Mouse (Mus musculus): ENCODE measurements around the gene Fhod1. TPM values are rescaled to one million over a fixed set of nuclear protein-coding genes. Genes with fewer than 3 reads are reported as not detected.

The Fhod1 gene
- total and polyA plus RNA-seq, 3 experiments = 0.81 to 8.1 (median 3.1) TPM

- in situ Hi-C loops (cut with MboI; ENCODE audit: low pct_ligation_motif_present, low pct_unique_long_range_greater_than_20kb, low sequenced_read_pairs) (no loop called here), dilution Hi-C loops (cut with MboI; ENCODE audit: extremely low pct_ligation_motif_present, extremely low pct_unique_long_range_greater_than_20kb, low sequenced_read_pairs) (no loop called here)
- no peaks in the 10 kb centered on the region for H3K9me3 ChIP-seq (replicated peaks; ENCODE audit: low read length)
- peaks cover 13 to 19% of the 10 kb centered on the region in 2 experiments for H3K36me3 ChIP-seq (replicated peaks in 1 of 2; ENCODE audit: control insufficient read depth in 1 of 2, insufficient read depth in 1 of 2, low read length in 1 of 2)
- peaks cover 11 to 39% of the 10 kb centered on the region in 2 experiments for H3K4me1 ChIP-seq (ENCODE audit: control insufficient read depth in 1 of 2, insufficient read depth in 2 of 2)
- no peak overlapping the region for H3K9ac ChIP-seq (ENCODE audit: insufficient read depth, low read depth)
- H3K27ac ChIP-seq (ENCODE audit: insufficient read depth, low read depth) = no peak overlapping the region
- no peak for DNase-seq (ENCODE audit: extremely low read depth)
- TF ChIP-seq MAZ (IDR thresholded peaks at IDR 0.05; ENCODE audit: low read depth, low read length) (no peak), CHD1 (IDR thresholded peaks at IDR 0.05; ENCODE audit: low read depth, low read length) (no peak), NRF1 (IDR thresholded peaks at IDR 0.05; ENCODE audit: low read depth, low read length) (no peak), BHLHE40 (IDR thresholded peaks at IDR 0.05; ENCODE audit: low read depth, low read length) (no peak)
- H3K4me3 ChIP-seq (replicated peaks in 1 of 3; ENCODE audit: low read depth in 2 of 3, low read length in 2 of 3, poor library complexity in 1 of 3) = no peak overlapping the region
- H3K27me3 ChIP-seq (replicated peaks) = no peaks in the 10 kb centered on the region
- H3K79me2 ChIP-seq (replicated peaks; ENCODE audit: control insufficient read depth, extremely low read depth, insufficient read depth, poor library complexity, severe bottlenecking) = no peaks in the 10 kb centered on the region; the same call in 1 of the 2 replicates
- H3K4me2 ChIP-seq (ENCODE audit: insufficient read depth, low read depth, poor library complexity, severe bottlenecking) = no peak overlapping the region
Measured at GRCm38 (mm10) chr8:105341399-105341798, 6.4 kb downstream of the Fhod1 start.

DNA sequence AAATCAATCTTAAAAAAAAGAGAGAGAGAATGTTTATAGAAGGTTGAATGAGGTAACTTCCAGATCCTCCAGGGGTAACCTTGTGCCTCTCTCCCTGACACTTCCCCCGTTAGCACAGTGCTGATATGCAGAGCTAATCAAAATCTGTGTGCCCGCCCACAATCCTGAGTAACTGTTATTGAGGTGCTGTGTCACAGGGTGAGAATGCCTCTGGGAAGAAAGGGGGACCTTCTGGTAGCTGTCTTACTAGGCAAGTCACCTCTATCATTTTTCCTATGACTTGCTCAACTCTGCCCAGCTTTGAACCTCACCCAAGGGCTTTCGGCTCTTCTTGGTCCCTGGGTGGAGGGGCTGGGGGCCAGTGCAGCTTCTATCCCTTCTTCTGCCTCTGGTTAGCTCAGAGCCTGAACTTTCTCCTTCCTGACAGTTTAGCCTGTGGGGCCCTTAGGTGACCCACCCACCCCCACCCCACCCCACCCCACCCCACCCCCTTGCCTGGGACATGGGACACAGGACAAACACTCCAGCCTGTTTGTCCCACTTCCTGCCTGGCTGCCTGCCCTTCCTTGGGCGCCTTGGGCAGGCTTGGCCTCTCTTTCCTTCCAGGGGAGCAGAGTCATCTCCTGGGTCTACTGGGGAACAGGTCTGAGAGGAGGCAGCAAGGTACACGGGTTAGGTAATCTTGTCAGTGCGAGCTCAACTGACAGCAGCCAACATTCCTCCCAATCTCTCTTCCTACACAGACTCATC, 7.7 kb downstream of the Fhod1 start:
- H3K79me2 ChIP-seq (replicated peaks; ENCODE audit: control insufficient read depth, extremely low read depth, insufficient read depth, poor library complexity, severe bottlenecking) = no peaks in the 10 kb centered on the region
- no peak for TF ChIP-seq ELF1 (IDR thresholded peaks at IDR 0.05; ENCODE audit: low read depth, low read length)
- no peak for TF ChIP-seq HCFC1 (IDR thresholded peaks at IDR 0.05; ENCODE audit: low read depth, low read length)
- no peak for TF ChIP-seq MAX (IDR thresholded peaks at IDR 0.05; ENCODE audit: low read length)
- TF ChIP-seq MAZ (IDR thresholded peaks at IDR 0.05; ENCODE audit: low read depth, low read length) = no peak
- no peak for TF ChIP-seq SMC3 (IDR thresholded peaks at IDR 0.05; ENCODE audit: low read depth, low read length)
- TF ChIP-seq RAD21 (IDR thresholded peaks at IDR 0.05; ENCODE audit: low read depth, low read length) = no peak
- no peak for TF ChIP-seq NELFE (IDR thresholded peaks at IDR 0.05; ENCODE audit: low read depth, low read length)
- TF ChIP-seq PAX5 (IDR thresholded peaks at IDR 0.05; ENCODE audit: low read length) = no peak
- no peak for TF ChIP-seq USF2 (conservative IDR thresholded peaks at IDR 0.05; ENCODE audit: low read depth, low read length)
- H3K36me3 ChIP-seq (replicated peaks in 1 of 2; ENCODE audit: control insufficient read depth in 1 of 2, insufficient read depth in 1 of 2, low read length in 1 of 2) = peaks cover 25 to 32% of the 10 kb centered on the region in 2 experiments
- DNase-seq (ENCODE audit: extremely low read depth) = no peak
- H3K4me2 ChIP-seq (ENCODE audit: insufficient read depth, low read depth, poor library complexity, severe bottlenecking) = no peak overlapping the region
- H3K4me1 ChIP-seq (ENCODE audit: control insufficient read depth in 1 of 2, insufficient read depth in 2 of 2) = peaks cover 0 to 26% of the 10 kb centered on the region in 2 experiments; a peak in 2 of 4 replicates
- H3K27me3 ChIP-seq (replicated peaks) = no peaks in the 10 kb centered on the region
- no peak overlapping the region for H3K4me3 ChIP-seq (replicated peaks in 1 of 3; ENCODE audit: low read depth in 2 of 3, low read length in 2 of 3, poor library complexity in 1 of 3)
- dilution Hi-C loops (cut with MboI; ENCODE audit: extremely low pct_ligation_motif_present, extremely low pct_unique_long_range_greater_than_20kb, low sequenced_read_pairs) = no loop called here
- no peak overlapping the region for H3K9ac ChIP-seq (ENCODE audit: insufficient read depth, low read depth)
- H3K27ac ChIP-seq (ENCODE audit: insufficient read depth, low read depth) = no peak overlapping the region
- in situ Hi-C loops (cut with MboI; ENCODE audit: low pct_ligation_motif_present, low pct_unique_long_range_greater_than_20kb, low sequenced_read_pairs) = no loop called here
- no peaks in the 10 kb centered on the region for H3K9me3 ChIP-seq (replicated peaks; ENCODE audit: low read length)

DNA sequence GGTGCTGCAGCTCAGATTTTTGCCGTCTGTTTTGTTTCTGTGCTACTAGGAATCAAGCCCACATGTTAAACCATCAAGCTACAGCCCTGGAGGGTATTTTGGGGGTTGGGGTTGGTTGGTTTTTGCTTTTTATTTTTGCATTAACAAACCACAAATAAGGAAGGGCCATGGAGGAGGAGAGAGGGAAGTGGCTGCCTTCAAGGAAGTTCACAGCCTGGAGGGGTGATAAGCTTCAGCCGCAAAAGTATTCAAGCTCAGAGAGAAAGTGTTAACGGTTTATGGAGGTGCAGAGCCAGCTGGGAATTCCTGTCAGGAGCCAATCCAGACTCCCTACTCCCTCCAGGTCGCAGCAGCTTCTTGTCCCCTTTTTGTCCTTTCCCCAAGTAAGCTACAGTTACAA, 8.8 kb downstream of the Fhod1 start:
- H3K36me3 ChIP-seq (replicated peaks in 1 of 2; ENCODE audit: control insufficient read depth in 1 of 2, insufficient read depth in 1 of 2, low read length in 1 of 2) = peaks cover 29 to 41% of the 10 kb centered on the region in 2 experiments
- no peaks in the 10 kb centered on the region for H3K79me2 ChIP-seq (replicated peaks; ENCODE audit: control insufficient read depth, extremely low read depth, insufficient read depth, poor library complexity, severe bottlenecking)
- H3K27me3 ChIP-seq (replicated peaks) = no peaks in the 10 kb centered on the region
- H3K9ac ChIP-seq (ENCODE audit: insufficient read depth, low read depth) = no peak overlapping the region
- no peak for DNase-seq (ENCODE audit: extremely low read depth)
- dilution Hi-C loops (cut with MboI; ENCODE audit: extremely low pct_ligation_motif_present, extremely low pct_unique_long_range_greater_than_20kb, low sequenced_read_pairs) (no loop called here), in situ Hi-C loops (cut with MboI; ENCODE audit: low pct_ligation_motif_present, low pct_unique_long_range_greater_than_20kb, low sequenced_read_pairs) (no loop called here)
- no peaks in the 10 kb centered on the region for H3K9me3 ChIP-seq (replicated peaks; ENCODE audit: low read length)
- no peak overlapping the region for H3K27ac ChIP-seq (ENCODE audit: insufficient read depth, low read depth)
- peaks cover 0 to 17% of the 10 kb centered on the region in 2 experiments; a peak in 2 of 4 replicates for H3K4me1 ChIP-seq (ENCODE audit: control insufficient read depth in 1 of 2, insufficient read depth in 2 of 2)
- H3K4me2 ChIP-seq (ENCODE audit: insufficient read depth, low read depth, poor library complexity, severe bottlenecking) = no peak overlapping the region
- no peak overlapping the region for H3K4me3 ChIP-seq (replicated peaks in 1 of 3; ENCODE audit: low read depth in 2 of 3, low read length in 2 of 3, poor library complexity in 1 of 3)
- TF ChIP-seq CHD2 (IDR thresholded peaks at IDR 0.05; ENCODE audit: low read length) (no peak), POLR2AphosphoS2 (IDR thresholded peaks at IDR 0.05; ENCODE audit: low read depth, low read length) (no peak), JUND (conservative IDR thresholded peaks at IDR 0.05; ENCODE audit: low read depth, low read length) (no peak), ELF1 (IDR thresholded peaks at IDR 0.05; ENCODE audit: low read depth, low read length) (no peak), MAFK (IDR thresholded peaks at IDR 0.05; ENCODE audit: insufficient replicate concordance, low read length) (no peak), BHLHE40 (IDR thresholded peaks at IDR 0.05; ENCODE audit: low read depth, low read length) (no peak), MXI1 (IDR thresholded peaks at IDR 0.05; ENCODE audit: low read depth, low read length) (no peak), SMC3 (IDR thresholded peaks at IDR 0.05; ENCODE audit: low read depth, low read length) (no peak), RAD21 (IDR thresholded peaks at IDR 0.05; ENCODE audit: low read depth, low read length) (no peak), MEF2A (IDR thresholded peaks at IDR 0.05; ENCODE audit: borderline replicate concordance, low read depth, low read length) (no peak), NELFE (IDR thresholded peaks at IDR 0.05; ENCODE audit: low read depth, low read length) (no peak), CTCF (conservative IDR thresholded peaks at IDR 0.05 in 1 of 2, IDR thresholded peaks at IDR 0.05 in 1 of 2; ENCODE audit: low read depth in 2 of 2, low read length in 2 of 2) (no peak), ZMIZ1 (IDR thresholded peaks at IDR 0.05; ENCODE audit: low read depth, low read length) (no peak), SIN3A (IDR thresholded peaks at IDR 0.05; ENCODE audit: low read length) (no peak)

All from CH12.LX (cell line).